Mouse (Mus musculus) olfactory bulb, adult 2 months (tissue): Measurements from ENCODE around the gene March11.

ENCODE experiments used
- CTCF ChIP-seq: fragments of 200-500 bp; IDR thresholded peaks from 2 replicates; pipeline ENCODE4 v1.5.1; 2012; ENCODE audit warnings: low read depth, mild to moderate bottlenecking, low read length, moderate library complexity; ENCODE audit not compliant: insufficient read depth
- POLR2A ChIP-seq: fragments of 200-500 bp; IDR thresholded peaks from 2 replicates; pipeline ENCODE4 v1.6.1; 2012; ENCODE audit warnings: mild to moderate bottlenecking, low read depth, low read length, moderate library complexity; ENCODE audit not compliant: insufficient read depth

GRCm38 (mm10) chr15:26337775-26338174, 28.9 kb downstream of the March11 start:
- TF ChIP-seq CTCF (no peak), POLR2A (no peak)
